Mouse (Mus musculus) forebrain, embryonic 12.5 days (tissue): ENCODE measurements around the gene Smyd5. TPM values are rescaled to one million over a fixed set of nuclear protein-coding genes. Genes with fewer than 3 reads are reported as not detected.

Experiments used
- ATAC-seq: fragments of 200-750 bp; cut with Nextera tagmentation; 2 replicates; pipeline ENCODE4 v1.8.0; 2017; ENCODE audit warnings: moderate TSS enrichment; ENCODE audit not compliant: low FRiP score
- H3K27ac ChIP-seq: fragments of 300-500 bp; sonication (generic); 2 replicates; pipeline ENCODE4 v1.5.1; 2016; ENCODE audit warnings: mild to moderate bottlenecking
- H3K27me3 ChIP-seq: fragments of 300-500 bp; sonication (generic); 2 replicates; pipeline ENCODE4 v1.6.1; 2016; ENCODE audit warnings: mild to moderate bottlenecking
- H3K36me3 ChIP-seq: fragments of 300-500 bp; sonication (generic); replicated peaks from 2 replicates; pipeline ENCODE4 v1.6.1; 2016; ENCODE audit warnings: mild to moderate bottlenecking
- H3K4me1 ChIP-seq: fragments of 300-500 bp; sonication (generic); 2 replicates; pipeline ENCODE4 v1.6.1; 2016
- H3K4me2 ChIP-seq: fragments of 300-500 bp; sonication (generic); 2 replicates; pipeline ENCODE4 v1.6.1; 2016; ENCODE audit warnings: mild to moderate bottlenecking, moderate library complexity
- H3K4me3 ChIP-seq: fragments of 300-500 bp; sonication (generic); replicated peaks from 2 replicates; pipeline ENCODE4 v1.5.1; 2016; ENCODE audit warnings: mild to moderate bottlenecking
- H3K9ac ChIP-seq: fragments of 300-500 bp; sonication (generic); 2 replicates; pipeline ENCODE4 v1.6.1; 2016; ENCODE audit warnings: mild to moderate bottlenecking
- H3K9me3 ChIP-seq: fragments of 300-500 bp; sonication (generic); 2 replicates; pipeline ENCODE4 v1.6.1; 2016
- WGBS: fragments of 180-500 bp; shearing (Covaris S2); methylation state at CpG from one replicate; pipeline ENCODE4 v1.1.7; 2016; 5-methylcytosine and 5-hydroxymethylcytosine counted together
- polyA plus RNA-seq: library from polyadenylated mRNA; unstranded; fragments of >200 nt; fragmentation: Nextera tagmentation; extraction: Ambion mirVana; gene quantifications from 2 replicates; pipeline ENCODE4 v1.2.1, GENCODE M21; 2016

The Smyd5 gene
- polyA plus RNA-seq, 1 experiment from 2014 or later: 49.8 TPM

- Histone ChIP-seq H3K27ac (no peak overlapping the region), H3K4me3 (no peak overlapping the region), H3K27me3 (peaks cover 24% of the 10 kb centered on the region), H3K4me2 (no peak overlapping the region), H3K4me1 (no peaks in the 10 kb centered on the region), H3K9me3 (no peaks in the 10 kb centered on the region), H3K36me3 (no peaks in the 10 kb centered on the region), H3K9ac (no peak overlapping the region)
- WGBS: 38% methylated on average over 14 of the region's 14 CpGs
- ATAC-seq: no peak
These were observed 46.6 kb downstream of the Smyd5 start for GRCm38 (mm10) chr6:85478416-85478815.

DNA sequence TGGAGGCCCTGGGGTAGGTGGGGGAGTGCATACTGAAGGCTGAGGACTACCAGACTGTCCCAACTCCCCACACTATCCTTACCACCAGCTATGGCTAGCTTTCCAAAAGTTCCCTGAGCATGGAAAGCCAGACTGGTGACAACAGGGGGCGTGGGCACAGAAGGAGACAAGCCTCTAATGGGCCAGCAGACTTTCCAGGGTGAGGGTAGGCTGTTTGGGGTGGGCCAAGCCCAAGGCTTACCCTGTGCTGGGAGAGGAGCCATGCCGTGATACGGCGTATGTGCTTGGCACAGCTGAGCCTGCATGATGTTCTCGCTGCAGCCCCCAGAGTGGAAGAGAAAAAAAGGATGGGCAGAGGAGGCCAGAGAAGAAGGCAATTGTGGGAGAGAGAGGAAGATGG lies 48.2 kb downstream of the Smyd5 start:
- Histone ChIP-seq H3K36me3 (no peaks in the 10 kb centered on the region), H3K4me2 (no peak overlapping the region), H3K9ac (no peak overlapping the region), H3K4me1 (peaks cover 12% of the 10 kb centered on the region), H3K27me3 (peaks cover 40% of the 10 kb centered on the region), H3K9me3 (no peaks in the 10 kb centered on the region), H3K27ac (no peak overlapping the region), H3K4me3 (no peak overlapping the region)
- ATAC-seq: no peak
- 81% methylated on average over 5 of the region's 5 CpGs for WGBS

GRCm38 (mm10) chr6:85480685-85481084 lies 48.9 kb downstream of the Smyd5 start:
- 69% methylated on average over 16 of the region's 16 CpGs for WGBS
- Histone ChIP-seq H3K27ac (no peak overlapping the region), H3K4me3 (no peak overlapping the region), H3K36me3 (no peaks in the 10 kb centered on the region), H3K9ac (no peak overlapping the region), H3K4me1 (peaks cover 12% of the 10 kb centered on the region), H3K9me3 (no peaks in the 10 kb centered on the region), H3K27me3 (peaks cover 47% of the 10 kb centered on the region), H3K4me2 (no peak overlapping the region)
- ATAC-seq: no peak

- Histone ChIP-seq H3K27me3 (peaks cover 58% of the 10 kb centered on the region), H3K27ac (no peak overlapping the region), H3K4me2 (peak overlapping the region; percentile 53), H3K4me1 (peaks cover 19% of the 10 kb centered on the region), H3K9ac (no peak overlapping the region; the same call in 1 of the 2 replicates), H3K36me3 (no peaks in the 10 kb centered on the region), H3K9me3 (no peaks in the 10 kb centered on the region), H3K4me3 (peak overlapping the region; percentile 38)
- WGBS: 3% methylated on average over 92 of the region's 92 CpGs
- no peak for ATAC-seq
These were observed 52.3 kb downstream of the Smyd5 start for GRCm38 (mm10) chr6:85483843-85484721.

GRCm38 (mm10) chr6:85485738-85486137 lies 53.9 kb downstream of the Smyd5 start:
- WGBS: 75% methylated on average over 2 of the region's 2 CpGs
- no peak for ATAC-seq
- Histone ChIP-seq H3K9me3 (no peaks in the 10 kb centered on the region), H3K4me1 (peaks cover 23% of the 10 kb centered on the region), H3K27ac (no peak overlapping the region), H3K36me3 (no peaks in the 10 kb centered on the region), H3K4me3 (no peak overlapping the region), H3K9ac (no peak overlapping the region), H3K27me3 (peaks cover 56% of the 10 kb centered on the region), H3K4me2 (no peak overlapping the region)

DNA sequence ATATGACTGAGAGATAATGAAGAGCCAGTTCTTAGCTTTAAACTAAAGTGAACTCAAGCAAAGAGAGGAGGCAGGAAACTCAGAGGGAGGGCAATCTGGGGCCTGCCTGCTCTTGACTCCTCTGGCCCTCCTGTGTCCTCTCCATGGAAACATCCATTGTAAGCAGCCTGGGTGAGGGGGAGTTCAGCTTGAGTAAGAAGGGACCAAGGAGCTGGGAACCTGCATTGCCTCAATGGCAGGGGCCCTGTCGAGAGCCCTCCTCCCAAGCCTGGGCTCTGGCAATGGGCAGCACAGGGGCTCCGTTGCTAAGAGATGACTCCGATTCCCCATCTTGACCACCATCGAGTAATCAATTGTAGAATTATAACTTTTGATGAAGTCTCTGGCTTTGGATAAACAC lies 56.7 kb downstream of the Smyd5 start:
- no peak for ATAC-seq

DNA sequence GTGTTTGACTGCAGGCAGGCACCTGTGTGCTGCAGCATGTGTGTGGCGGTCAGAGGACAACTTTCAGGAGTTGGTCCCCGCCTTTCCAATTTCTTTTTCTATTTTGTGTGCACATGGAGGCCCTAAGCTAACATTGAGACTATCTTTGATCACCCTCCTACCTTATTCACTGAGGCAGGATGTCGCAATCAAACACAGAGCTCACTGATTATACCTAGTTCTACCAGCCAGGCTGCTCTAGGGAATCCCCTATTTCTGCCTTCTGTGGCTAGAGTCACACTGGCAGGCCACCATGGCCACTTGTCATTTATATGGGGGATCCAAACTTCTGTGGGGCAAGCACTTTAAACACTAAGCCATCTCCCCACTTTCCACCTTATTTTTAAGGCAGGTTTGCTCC lies 57.9 kb downstream of the Smyd5 start:
- H3K9ac ChIP-seq: no peak overlapping the region
- no peak overlapping the region for H3K27ac ChIP-seq
- WGBS: 93% methylated on average over 3 of the region's 3 CpGs
- no peak overlapping the region for H3K4me2 ChIP-seq
- H3K27me3 ChIP-seq: peaks cover 26% of the 10 kb centered on the region
- no peaks in the 10 kb centered on the region for H3K36me3 ChIP-seq
- H3K4me3 ChIP-seq: no peak overlapping the region
- ATAC-seq: no peak
- H3K9me3 ChIP-seq: no peaks in the 10 kb centered on the region
- peaks cover 12% of the 10 kb centered on the region for H3K4me1 ChIP-seq

More for the DNA sequence above, 56.7 kb downstream of the Smyd5 start:
- 45% methylated on average over 4 of the region's 4 CpGs for WGBS
- Histone ChIP-seq H3K4me3 (no peak overlapping the region), H3K9me3 (no peaks in the 10 kb centered on the region), H3K4me2 (no peak overlapping the region), H3K27ac (no peak overlapping the region), H3K36me3 (no peaks in the 10 kb centered on the region), H3K4me1 (peaks cover 23% of the 10 kb centered on the region), H3K27me3 (peaks cover 38% of the 10 kb centered on the region), H3K9ac (no peak overlapping the region)

GRCm38 (mm10) chr6:85490252-85490651 lies 58.5 kb downstream of the Smyd5 start:
- 91% methylated on average over 4 of the region's 4 CpGs for WGBS
- H3K9ac ChIP-seq: no peak overlapping the region
- no peak overlapping the region for H3K27ac ChIP-seq
- H3K9me3 ChIP-seq: no peaks in the 10 kb centered on the region
- no peak overlapping the region for H3K4me3 ChIP-seq
- H3K4me1 ChIP-seq: peaks cover 11% of the 10 kb centered on the region
- ATAC-seq: no peak
- peaks cover 21% of the 10 kb centered on the region for H3K27me3 ChIP-seq
- no peaks in the 10 kb centered on the region for H3K36me3 ChIP-seq
- no peak overlapping the region for H3K4me2 ChIP-seq

DNA sequence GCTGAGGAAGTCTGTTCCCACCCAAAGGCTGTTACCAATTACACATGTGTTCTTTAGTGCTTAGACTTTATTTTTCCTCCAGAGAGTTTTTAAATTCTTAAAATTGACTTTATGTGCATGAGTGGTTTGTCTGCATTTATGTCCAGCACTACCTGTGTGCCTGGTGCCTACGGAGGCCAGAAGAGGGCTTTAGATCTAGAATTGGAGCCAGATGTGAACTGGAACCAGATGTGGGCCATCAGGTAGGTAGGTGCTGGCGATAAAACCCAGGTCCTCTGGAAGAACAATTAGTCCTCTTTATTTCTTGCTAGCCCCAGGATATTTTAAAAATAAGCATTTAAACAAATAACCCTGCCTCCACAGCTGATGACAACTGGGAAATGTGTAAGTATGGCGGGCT lies 59.8 kb downstream of the Smyd5 start:
- Histone ChIP-seq H3K9me3 (no peaks in the 10 kb centered on the region), H3K4me1 (peaks cover 11% of the 10 kb centered on the region), H3K9ac (no peak overlapping the region), H3K4me2 (no peak overlapping the region), H3K36me3 (no peaks in the 10 kb centered on the region), H3K27me3 (peaks cover 7% of the 10 kb centered on the region), H3K4me3 (no peak overlapping the region), H3K27ac (no peak overlapping the region)
- WGBS: 92% methylated on average over 3 of the region's 3 CpGs
- ATAC-seq: no peak

Other genes with a start within 250 kb of the Smyd5 start
- 71.6 and 89.0 TPM in 2 replicates for gene Emx1, start 244.6 kb upstream of the Smyd5 start, polyA plus RNA-seq
- 16.8 and 17.2 TPM in 2 replicates for gene Sfxn5, start 98.6 kb upstream of the Smyd5 start, polyA plus RNA-seq
- 6.8 and 8.2 TPM in 2 replicates for gene Rab11fip5, start 57.4 kb upstream of the Smyd5 start, polyA plus RNA-seq
- gene Noto, start 8.1 kb upstream of the Smyd5 start, polyA plus RNA-seq: not detected in 2 replicates
- 610 and 617 TPM in 2 replicates for gene Cct7, start 19.5 kb downstream of the Smyd5 start, polyA plus RNA-seq
- 33.0 and 34.0 TPM in 2 replicates for gene Pradc1, start 20.0 kb downstream of the Smyd5 start, polyA plus RNA-seq
- 1.9 and 2.6 TPM in 2 replicates for gene Fbxo41, start 71.0 kb downstream of the Smyd5 start, polyA plus RNA-seq
- not detected in 2 replicates for gene Egr4, start 81.6 kb downstream of the Smyd5 start, polyA plus RNA-seq
- gene Alms1, start 155.5 kb downstream of the Smyd5 start, polyA plus RNA-seq: 11.4 and 14.0 TPM in 2 replicates